Mouse (Mus musculus): ENCODE results near the gene Abca1. TPM values are rescaled to one million over a fixed set of nuclear protein-coding genes. Genes with fewer than 3 reads are reported as not detected.
A peak's percentile ranks its signal among the peaks of the same experiment; 100 is the strongest.

Abca1 gene
- polyA plus RNA-seq, 1 experiment from 2014 or later: 6.8 TPM

- ATAC-seq (ENCODE audit: insufficient number of reproducible peaks, insufficient read depth, low FRiP score, low TSS enrichment, low read depth): no peak
- H3K36me3 ChIP-seq: peaks cover 7% of the 10 kb centered on the region; the same call in 1 of the 2 replicates
- no peak overlapping the region for H3K4me2 ChIP-seq
- no peaks in the 10 kb centered on the region for H3K27me3 ChIP-seq
- H3K27ac ChIP-seq: no peak overlapping the region
- H3K9me3 ChIP-seq: no peaks in the 10 kb centered on the region
- 95% methylated on average over 5 of the region's 5 CpGs for WGBS
- no peak overlapping the region for H3K4me3 ChIP-seq (replicated peaks)
- H3K4me1 ChIP-seq (replicated peaks): no peaks in the 10 kb centered on the region
- H3K9ac ChIP-seq (replicated peaks): no peak overlapping the region
Measured at GRCm38 (mm10) chr4:53106732-53107131, 53.0 kb downstream of the Abca1 start.

- Histone ChIP-seq H3K27ac (no peak overlapping the region), H3K4me1 (replicated peaks) (no peaks in the 10 kb centered on the region), H3K9ac (replicated peaks) (no peak overlapping the region), H3K9me3 (no peaks in the 10 kb centered on the region), H3K27me3 (no peaks in the 10 kb centered on the region), H3K4me2 (no peak overlapping the region), H3K4me3 (replicated peaks) (no peak overlapping the region), H3K36me3 (peaks cover 7% of the 10 kb centered on the region; the same call in 1 of the 2 replicates)
- no peak for ATAC-seq (ENCODE audit: insufficient number of reproducible peaks, insufficient read depth, low FRiP score, low TSS enrichment, low read depth)
- 39% methylated on average over 3 of the region's 3 CpGs for WGBS
Measured at GRCm38 (mm10) chr4:53106071-53106470, 53.6 kb downstream of the Abca1 start.

DNA sequence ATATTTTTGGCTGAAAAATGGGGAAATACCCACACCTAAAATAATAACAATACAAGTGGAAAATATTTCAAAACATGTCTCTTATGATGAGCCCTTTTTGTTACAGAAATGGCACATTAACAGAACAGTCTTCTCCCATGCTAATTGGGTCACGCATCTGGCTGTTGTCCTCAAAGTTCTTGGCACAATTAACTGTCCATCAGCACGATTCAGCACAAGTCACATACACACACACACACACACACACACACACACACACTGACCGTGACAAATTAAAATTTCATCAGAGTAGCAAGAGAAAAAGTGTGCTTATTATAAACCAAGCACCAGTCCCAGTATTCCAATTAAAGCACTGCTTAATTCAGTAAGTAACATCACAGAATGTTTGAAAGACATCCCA, 55.1 kb downstream of the Abca1 start:
- Histone ChIP-seq H3K27me3 (no peaks in the 10 kb centered on the region), H3K4me3 (replicated peaks) (no peak overlapping the region), H3K27ac (no peak overlapping the region), H3K4me2 (no peak overlapping the region), H3K9ac (replicated peaks) (no peak overlapping the region), H3K36me3 (peaks cover 7% of the 10 kb centered on the region; the same call in 1 of the 2 replicates), H3K9me3 (no peaks in the 10 kb centered on the region), H3K4me1 (replicated peaks) (no peaks in the 10 kb centered on the region)
- ATAC-seq (ENCODE audit: insufficient number of reproducible peaks, insufficient read depth, low FRiP score, low TSS enrichment, low read depth): no peak
- 88% methylated on average over 3 of the region's 3 CpGs for WGBS

- no peak overlapping the region for H3K9ac ChIP-seq (replicated peaks)
- no peak overlapping the region for H3K27ac ChIP-seq
- no peak overlapping the region for H3K4me3 ChIP-seq (replicated peaks)
- H3K4me2 ChIP-seq: no peak overlapping the region
- H3K4me1 ChIP-seq (replicated peaks): no peaks in the 10 kb centered on the region
- peaks cover 4% of the 10 kb centered on the region; the same call in 1 of the 2 replicates for H3K36me3 ChIP-seq
- ATAC-seq (ENCODE audit: insufficient number of reproducible peaks, insufficient read depth, low FRiP score, low TSS enrichment, low read depth): no peak
- no peaks in the 10 kb centered on the region for H3K9me3 ChIP-seq
- WGBS: 88% methylated on average over 7 of the region's 7 CpGs
- no peaks in the 10 kb centered on the region for H3K27me3 ChIP-seq
Measured at GRCm38 (mm10) chr4:53102529-53102928, 57.2 kb downstream of the Abca1 start.

GRCm38 (mm10) chr4:53101306-53101705, 58.4 kb downstream of the Abca1 start:
- WGBS: 81% methylated on average over 5 of the region's 5 CpGs
- Histone ChIP-seq H3K9me3 (no peaks in the 10 kb centered on the region), H3K27ac (no peak overlapping the region), H3K4me2 (no peak overlapping the region), H3K36me3 (peaks cover 4% of the 10 kb centered on the region; the same call in 1 of the 2 replicates), H3K9ac (replicated peaks) (no peak overlapping the region), H3K4me3 (replicated peaks) (no peak overlapping the region), H3K27me3 (no peaks in the 10 kb centered on the region), H3K4me1 (replicated peaks) (no peaks in the 10 kb centered on the region)
- ATAC-seq (ENCODE audit: insufficient number of reproducible peaks, insufficient read depth, low FRiP score, low TSS enrichment, low read depth): no peak

DNA sequence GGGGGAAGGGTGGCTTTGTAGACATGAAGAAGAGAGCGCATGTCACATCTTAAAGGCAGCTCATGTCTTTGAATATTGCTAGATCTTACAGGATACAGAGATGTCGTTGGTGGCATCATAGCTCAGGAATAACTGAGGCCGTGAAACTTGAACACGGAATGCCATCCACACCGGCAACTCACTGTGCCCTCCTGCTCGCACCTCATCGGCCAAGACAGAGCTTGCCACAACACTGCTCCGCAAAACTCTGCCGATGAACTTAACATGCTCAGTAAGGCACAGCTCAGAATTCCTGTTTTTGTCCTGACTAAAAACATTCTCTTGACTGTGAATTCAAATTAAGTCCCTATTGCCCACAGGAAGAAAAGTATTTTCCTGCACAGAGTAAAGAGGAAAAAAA, 59.2 kb downstream of the Abca1 start:
- Histone ChIP-seq H3K9me3 (no peaks in the 10 kb centered on the region), H3K4me1 (replicated peaks) (no peaks in the 10 kb centered on the region), H3K27ac (no peak overlapping the region), H3K27me3 (no peaks in the 10 kb centered on the region), H3K36me3 (peaks cover 4% of the 10 kb centered on the region; the same call in 1 of the 2 replicates), H3K9ac (replicated peaks) (no peak overlapping the region), H3K4me3 (replicated peaks) (no peak overlapping the region), H3K4me2 (no peak overlapping the region)
- ATAC-seq (ENCODE audit: insufficient number of reproducible peaks, insufficient read depth, low FRiP score, low TSS enrichment, low read depth): no peak
- WGBS: 96% methylated on average over 9 of the region's 9 CpGs

DNA sequence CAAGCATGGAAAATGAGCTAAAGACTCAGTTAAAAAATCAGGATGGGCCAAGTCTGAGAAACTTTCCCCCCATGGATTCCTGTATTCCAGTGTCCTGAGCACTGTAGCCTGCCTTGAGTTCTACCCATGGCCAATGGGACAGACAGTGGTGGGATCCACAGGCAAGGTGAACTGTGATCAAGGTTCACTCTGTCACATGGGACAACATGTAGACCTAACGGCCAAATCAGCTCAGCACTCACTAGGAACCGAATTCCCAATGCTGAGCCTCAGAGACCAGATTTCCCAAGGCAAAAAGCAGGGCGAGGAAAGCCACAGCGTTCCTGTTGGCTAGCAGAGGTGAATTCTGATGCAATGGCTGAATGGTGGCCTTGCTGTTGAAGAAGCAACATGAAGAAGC, 64.8 kb downstream of the Abca1 start:
- WGBS: 91% methylated on average over 4 of the region's 4 CpGs
- no peaks in the 10 kb centered on the region for H3K9me3 ChIP-seq

DNA sequence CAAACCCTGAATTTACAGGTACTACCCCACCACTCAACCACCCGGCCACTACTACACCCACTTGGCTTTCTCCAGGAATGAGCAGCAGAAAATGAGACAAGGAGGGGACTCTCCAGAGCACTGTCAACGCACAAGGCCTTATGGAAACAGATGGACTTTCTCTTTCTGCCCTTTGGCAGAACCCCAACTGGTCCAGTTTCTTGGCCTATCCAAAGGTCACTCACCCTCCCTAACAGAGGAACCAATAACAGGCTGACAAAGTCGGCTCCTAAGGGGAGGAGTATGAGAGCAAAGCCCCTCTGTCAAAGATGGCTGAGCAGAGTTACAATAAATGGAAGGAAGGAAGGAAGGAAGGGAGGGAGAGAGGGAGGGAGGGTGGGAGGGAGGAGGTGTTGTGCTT, 65.4 kb downstream of the Abca1 start:
- WGBS: 81% methylated on average over 3 of the region's 3 CpGs
- ATAC-seq (ENCODE audit: insufficient number of reproducible peaks, insufficient read depth, low FRiP score, low TSS enrichment, low read depth): no peak

More for the DNA sequence above, 64.8 kb downstream of the Abca1 start:
- H3K4me2 ChIP-seq: no peak overlapping the region
- H3K9ac ChIP-seq (replicated peaks): no peak overlapping the region
- ATAC-seq (ENCODE audit: insufficient number of reproducible peaks, insufficient read depth, low FRiP score, low TSS enrichment, low read depth): no peak
- peaks cover 40% of the 10 kb centered on the region for H3K36me3 ChIP-seq
- H3K4me1 ChIP-seq (replicated peaks): no peaks in the 10 kb centered on the region
- no peaks in the 10 kb centered on the region for H3K27me3 ChIP-seq
- no peak overlapping the region for H3K27ac ChIP-seq
- no peak overlapping the region for H3K4me3 ChIP-seq (replicated peaks)

GRCm38 (mm10) chr4:53093615-53094014, 66.1 kb downstream of the Abca1 start:
- H3K36me3 ChIP-seq: peaks cover 49% of the 10 kb centered on the region
- H3K4me2 ChIP-seq: no peak overlapping the region
- WGBS: 88% methylated on average over 4 of the region's 4 CpGs
- no peaks in the 10 kb centered on the region for H3K9me3 ChIP-seq
- H3K4me3 ChIP-seq (replicated peaks): no peak overlapping the region
- H3K4me1 ChIP-seq (replicated peaks): 0 out of 2 replicates have a peak, but pooled peaks cover 9% of the 10 kb centered on the region
- H3K9ac ChIP-seq (replicated peaks): no peak overlapping the region
- H3K27me3 ChIP-seq: no peaks in the 10 kb centered on the region
- no peak overlapping the region for H3K27ac ChIP-seq
- ATAC-seq (ENCODE audit: insufficient number of reproducible peaks, insufficient read depth, low FRiP score, low TSS enrichment, low read depth): no peak

More for the DNA sequence above, 65.4 kb downstream of the Abca1 start:
- Histone ChIP-seq H3K9me3 (no peaks in the 10 kb centered on the region), H3K4me3 (replicated peaks) (no peak overlapping the region), H3K27me3 (no peaks in the 10 kb centered on the region), H3K4me1 (replicated peaks) (0 out of 2 replicates have a peak, but pooled peaks cover 2% of the 10 kb centered on the region), H3K27ac (no peak overlapping the region), H3K4me2 (no peak overlapping the region), H3K9ac (replicated peaks) (no peak overlapping the region), H3K36me3 (peaks cover 45% of the 10 kb centered on the region)

DNA sequence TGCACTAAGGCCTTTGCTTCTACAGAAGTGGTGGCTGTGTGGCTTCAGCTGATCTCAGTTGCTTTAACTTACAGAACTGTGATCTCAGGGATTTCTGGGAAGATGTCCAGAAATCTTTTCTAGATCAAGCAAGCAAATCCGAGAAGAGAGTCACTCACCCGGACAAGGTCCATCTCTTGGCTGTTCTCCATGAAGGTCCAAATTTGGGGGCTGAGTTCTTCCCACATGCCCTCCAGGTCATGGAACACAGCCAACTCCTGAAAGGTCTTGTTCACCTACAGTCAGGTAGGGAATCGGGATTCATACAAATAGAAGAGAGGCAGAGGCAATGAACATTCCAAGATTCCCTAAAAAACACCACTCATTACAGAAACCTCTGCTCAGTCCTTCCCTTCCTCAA, 70.1 kb downstream of the Abca1 start:
- 0 out of 2 replicates have a peak, but pooled peaks cover 9% of the 10 kb centered on the region for H3K4me1 ChIP-seq (replicated peaks)
- WGBS: 94% methylated on average over 3 of the region's 3 CpGs
- no peak overlapping the region for H3K4me2 ChIP-seq
- no peak overlapping the region for H3K27ac ChIP-seq
- ATAC-seq (ENCODE audit: insufficient number of reproducible peaks, insufficient read depth, low FRiP score, low TSS enrichment, low read depth): no peak
- no peak overlapping the region for H3K4me3 ChIP-seq (replicated peaks)
- no peaks in the 10 kb centered on the region for H3K27me3 ChIP-seq
- no peak overlapping the region for H3K9ac ChIP-seq (replicated peaks)
- no peaks in the 10 kb centered on the region for H3K9me3 ChIP-seq
- peaks cover 57% of the 10 kb centered on the region for H3K36me3 ChIP-seq

GRCm38 (mm10) chr4:53088999-53089398, 70.7 kb downstream of the Abca1 start:
- no peaks in the 10 kb centered on the region for H3K27me3 ChIP-seq
- no peak overlapping the region for H3K4me2 ChIP-seq
- no peak for ATAC-seq (ENCODE audit: insufficient number of reproducible peaks, insufficient read depth, low FRiP score, low TSS enrichment, low read depth)
- WGBS: 14% methylated on average over 4 of the region's 4 CpGs
- H3K9ac ChIP-seq (replicated peaks): no peak overlapping the region
- no peaks in the 10 kb centered on the region for H3K9me3 ChIP-seq
- H3K4me3 ChIP-seq (replicated peaks): no peak overlapping the region
- 0 out of 2 replicates have a peak overlapping the region, but pooled peaks have one; percentile 4 for H3K27ac ChIP-seq
- 0 out of 2 replicates have a peak, but pooled peaks cover 9% of the 10 kb centered on the region for H3K4me1 ChIP-seq (replicated peaks)
- H3K36me3 ChIP-seq: peaks cover 57% of the 10 kb centered on the region

DNA sequence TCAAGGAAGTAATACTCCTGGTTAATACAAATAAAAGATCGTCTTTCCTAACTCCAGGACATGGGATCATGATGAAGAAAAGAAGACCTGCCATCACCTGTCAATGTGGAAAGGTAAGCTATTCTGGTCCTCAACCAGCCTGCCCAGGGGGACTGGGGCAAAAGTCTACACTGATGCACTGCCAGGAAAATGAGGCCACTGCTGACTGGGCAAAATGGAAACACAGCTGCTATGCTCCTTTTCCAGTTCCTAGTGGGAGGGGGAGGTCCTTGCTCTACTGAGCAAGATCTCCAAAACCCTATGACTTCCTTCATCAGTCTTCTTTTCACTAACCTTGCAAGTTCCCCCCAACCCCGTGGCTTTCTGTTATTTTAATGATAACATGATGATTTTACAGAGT, 73.1 kb downstream of the Abca1 start:
- WGBS: 85% methylated on average over 2 of the region's 2 CpGs
- 0 out of 2 replicates have a peak, but pooled peaks cover 9% of the 10 kb centered on the region for H3K4me1 ChIP-seq (replicated peaks)
- no peak overlapping the region for H3K4me3 ChIP-seq (replicated peaks)
- no peak overlapping the region for H3K9ac ChIP-seq (replicated peaks)
- H3K27me3 ChIP-seq: no peaks in the 10 kb centered on the region
- ATAC-seq (ENCODE audit: insufficient number of reproducible peaks, insufficient read depth, low FRiP score, low TSS enrichment, low read depth): no peak
- H3K36me3 ChIP-seq: peaks cover 59% of the 10 kb centered on the region
- H3K27ac ChIP-seq: no peak overlapping the region
- H3K9me3 ChIP-seq: no peaks in the 10 kb centered on the region
- no peak overlapping the region for H3K4me2 ChIP-seq

Data from limb, embryonic 12.5 days (tissue).